9 mouse cellular contexts compared by ENCODE assay signal in the genomic region with DNA sequence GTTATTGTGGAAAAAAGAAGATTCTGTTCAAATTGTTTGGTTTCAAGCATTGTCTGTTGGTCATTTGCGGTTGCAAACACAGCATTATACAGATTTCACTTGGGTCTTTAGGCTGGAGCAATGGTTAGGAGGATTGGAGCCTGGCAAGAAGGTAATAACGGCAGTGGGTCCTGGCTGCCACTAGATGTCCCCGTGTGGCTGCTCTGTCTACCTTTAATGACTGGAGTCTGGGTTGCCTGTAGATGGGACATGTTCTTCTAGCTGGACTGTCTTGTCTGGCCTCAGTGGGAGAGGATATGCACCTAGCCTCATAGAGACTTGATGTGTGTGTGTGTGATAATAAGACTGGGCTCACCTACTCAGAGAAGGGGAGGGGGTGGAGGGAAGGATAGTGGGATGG.
DNase-seq lines count a peak whose midpoint lies in the region; ATAC-seq and TF ChIP-seq lines count a peak whose summit lies in the region.
"Had no signal": no experiment of that assay in that cellular context is flagged by ENCODE, and none has a peak within 500 bp of the region (broad histone marks: within the 10 kb centered on the region; RNA-seq: fewer than 3 reads in every experiment).

No protein-coding gene starts in this region.

- no peaks in the 10 kb centered on the region for H3K27me3 ChIP-seq in hindbrain, embryonic 16.5 days (replicated peaks; ENCODE audit: control insufficient read depth, insufficient read depth, low read length)
- no peaks in the 10 kb centered on the region for H3K27me3 ChIP-seq in hindbrain, embryonic 11.5 days (ENCODE audit: control insufficient read depth, insufficient read depth, low read length)
- no peaks in the 10 kb centered on the region for H3K27me3 ChIP-seq in embryonic facial prominence, embryonic 10.5 days (replicated peaks; ENCODE audit: low read depth, poor library complexity, severe bottlenecking)
- no peaks in the 10 kb centered on the region for H3K27me3 ChIP-seq in neural tube, embryonic 14.5 days (ENCODE audit: control insufficient read depth, insufficient read depth, low read length)
- H3K27me3 ChIP-seq in thymus, adult 2 months (ENCODE audit: control insufficient read depth, insufficient read depth, low read length): no peaks in the 10 kb centered on the region

- H3K27ac ChIP-seq in hindbrain, embryonic 16.5 days (ENCODE audit: low read depth, low read length): no peak overlapping the region
- H3K27ac ChIP-seq in hindbrain, embryonic 11.5 days (ENCODE audit: low read depth, low read length): no peak overlapping the region
- H3K27ac ChIP-seq in embryonic facial prominence, embryonic 10.5 days (replicated peaks): no peak overlapping the region
- no peak overlapping the region for H3K27ac ChIP-seq in neural tube, embryonic 14.5 days (ENCODE audit: low read depth, low read length)
- no peak overlapping the region for H3K27ac ChIP-seq in thymus, adult 2 months (ENCODE audit: control insufficient read depth, insufficient read depth, low read length)

- no peak overlapping the region for H3K4me3 ChIP-seq in hindbrain, embryonic 16.5 days (ENCODE audit: low read length)
- no peak overlapping the region for H3K4me3 ChIP-seq in hindbrain, embryonic 11.5 days (ENCODE audit: low read depth, low read length)
- H3K4me3 ChIP-seq in embryonic facial prominence, embryonic 10.5 days: no peak overlapping the region
- no peak overlapping the region for H3K4me3 ChIP-seq in neural tube, embryonic 14.5 days (ENCODE audit: low read depth, low read length)
- H3K4me3 ChIP-seq in thymus, adult 2 months (ENCODE audit: control insufficient read depth, insufficient read depth, low read length): no peak overlapping the region
- H3K4me3 ChIP-seq: myocyte had no signal

- no peaks in the 10 kb centered on the region for H3K4me1 ChIP-seq in hindbrain, embryonic 16.5 days (ENCODE audit: control insufficient read depth, insufficient read depth, low read depth, low read length)
- no peaks in the 10 kb centered on the region for H3K4me1 ChIP-seq in hindbrain, embryonic 11.5 days (replicated peaks; ENCODE audit: control insufficient read depth, insufficient read depth, low read length)
- H3K4me1 ChIP-seq in embryonic facial prominence, embryonic 10.5 days: peaks cover 7% of the 10 kb centered on the region
- no peaks in the 10 kb centered on the region for H3K4me1 ChIP-seq in neural tube, embryonic 14.5 days (ENCODE audit: control insufficient read depth, insufficient read depth, low read length)
- H3K4me1 ChIP-seq in thymus, adult 2 months (replicated peaks; ENCODE audit: control insufficient read depth, insufficient read depth, low read length): no peaks in the 10 kb centered on the region

- ATAC-seq in hindbrain, embryonic 16.5 days: peak; percentile 65; the same call in 1 of the 2 replicates
- no peak for ATAC-seq in hindbrain, embryonic 11.5 days (ENCODE audit: low FRiP score)
- peak; percentile 90 for ATAC-seq in neural tube, embryonic 14.5 days (ENCODE audit: low read depth)

- no peaks in the 10 kb centered on the region for H3K36me3 ChIP-seq in hindbrain, embryonic 16.5 days (ENCODE audit: control insufficient read depth, insufficient read depth, low read length)
- no peaks in the 10 kb centered on the region for H3K36me3 ChIP-seq in hindbrain, embryonic 11.5 days (ENCODE audit: control insufficient read depth, insufficient read depth, low read length)
- H3K36me3 ChIP-seq in embryonic facial prominence, embryonic 10.5 days (replicated peaks): no peaks in the 10 kb centered on the region
- H3K36me3 ChIP-seq in neural tube, embryonic 14.5 days (ENCODE audit: control insufficient read depth, insufficient read depth, low read length): no peaks in the 10 kb centered on the region
- H3K36me3 ChIP-seq in thymus, adult 2 months (ENCODE audit: control insufficient read depth, insufficient read depth, low read length): no peaks in the 10 kb centered on the region

- DNase-seq in hindbrain, embryonic 11.5 days (ENCODE audit: low spot score): no peak
- DNase-seq in 416B (ENCODE audit: low read depth): peak; percentile 40
- peak; percentile 44 for DNase-seq in NIH3T3 (ENCODE audit: low read depth)
- DNase-seq in embryonic facial prominence, embryonic 10.5 days (ENCODE audit: low spot score): peak; percentile 23
- no peak for DNase-seq in urinary bladder, postnatal 4 days (ENCODE audit: low spot score in 2 of 2)
- DNase-seq in thymus, adult 2 months: no peak

- WGBS in hindbrain, embryonic 16.5 days: 43% methylated on average over 3 of the region's 3 CpGs
- WGBS in hindbrain, embryonic 11.5 days: 51% methylated on average over 3 of the region's 3 CpGs
- whole genome bisulfite sequencing in embryonic facial prominence, embryonic 10.5 days: 41% methylated on average over 3 of the region's 3 CpGs
- WGBS in neural tube, embryonic 14.5 days: 42% methylated on average over 3 of the region's 3 CpGs
- WGBS in thymus, adult 2 months: 32% methylated on average over 3 of the region's 3 CpGs

- H3K9ac ChIP-seq in hindbrain, embryonic 16.5 days (ENCODE audit: low read depth, low read length): no peak overlapping the region
- no peak overlapping the region for H3K9ac ChIP-seq in hindbrain, embryonic 11.5 days (ENCODE audit: low read depth, low read length)
- no peak overlapping the region for H3K9ac ChIP-seq in neural tube, embryonic 14.5 days (replicated peaks; ENCODE audit: low read depth, low read length)

- H3K4me2 ChIP-seq in hindbrain, embryonic 16.5 days (ENCODE audit: low read length): no peak overlapping the region
- no peak overlapping the region for H3K4me2 ChIP-seq in hindbrain, embryonic 11.5 days (replicated peaks; ENCODE audit: low read depth, low read length)
- H3K4me2 ChIP-seq in neural tube, embryonic 14.5 days (ENCODE audit: low read depth, low read length): no peak overlapping the region

- no peak for TF ChIP-seq CTCF in thymus, adult 2 months (IDR thresholded peaks at IDR 0.05; ENCODE audit: borderline replicate concordance, control insufficient read depth, extremely low read depth, insufficient read depth, low read length, poor library complexity)

- H3K9me3 ChIP-seq in hindbrain, embryonic 16.5 days (ENCODE audit: control insufficient read depth, low read length): no peaks in the 10 kb centered on the region
- no peaks in the 10 kb centered on the region for H3K9me3 ChIP-seq in hindbrain, embryonic 11.5 days (ENCODE audit: control insufficient read depth, low read length)
- no peaks in the 10 kb centered on the region for H3K9me3 ChIP-seq in embryonic facial prominence, embryonic 10.5 days
- H3K9me3 ChIP-seq in neural tube, embryonic 14.5 days (ENCODE audit: control insufficient read depth, low read length): no peaks in the 10 kb centered on the region

- TF ChIP-seq POLR2A in thymus, adult 2 months (IDR thresholded peaks at IDR 0.05; ENCODE audit: control insufficient read depth, extremely low read depth, insufficient read depth, low read length, poor library complexity): no peak

Comparison
In these comparisons a context has a peak if more than half of its experiments do, and no peak if none do; other contexts are left out.
1. DNase-seq: peak in 416B (single experiment), NIH3T3 (single experiment) and embryonic facial prominence, embryonic 10.5 days (single experiment); none in hindbrain, embryonic 11.5 days (single experiment), urinary bladder, postnatal 4 days (0 of 2) and thymus, adult 2 months (single experiment).